Mouse (Mus musculus) c-Kit-positive CD71-positive TER-119-positive erythroid progenitor cells, embryonic 14.5 days (primary cell): Measurements from ENCODE around the gene Olfr1109.

Experiments used
- DNase-seq: peaks from one replicate; pipeline ENCODE4 v3.0.0-alpha.2; 2013; ENCODE audit warnings: low spot score

Olfr1109 gene

GRCm38 (mm10) chr2:87095908-87096307, at the start of gene Olfr1109:
Olfr1109 (minus strand) TSS chr2:87096008.
- no peak for DNase-seq

- no peak for DNase-seq
Measured at GRCm38 (mm10) chr2:87140200-87140599, 44.4 kb upstream of the Olfr1109 start, which contains the start of gene Olfr1110. Olfr1110 (minus strand) TSS chr2:87140300.

- no peak for DNase-seq
Measured at GRCm38 (mm10) chr2:87114467-87114866, 18.7 kb upstream of the Olfr1109 start, which contains the start of gene Olfr259. Olfr259 (minus strand) TSS chr2:87114567.

GRCm38 (mm10) chr2:87075717-87076116, 20.1 kb downstream of the Olfr1109 start, which contains the start of gene Olfr1107:
Olfr1107 (minus strand) TSS chr2:87075817.
- DNase-seq, result no peak

- DNase-seq, result no peak
Measured at GRCm38 (mm10) chr2:87052173-87052572, 43.6 kb downstream of the Olfr1109 start, which contains the start of gene Olfr1106. Olfr1106 (minus strand) TSS chr2:87052273.
